Mouse (Mus musculus) heart, adult 2 months (tissue): ENCODE measurements around the gene Zcchc7. TPM values are rescaled to one million over a fixed set of nuclear protein-coding genes. Genes with fewer than 3 reads are reported as not detected.

ENCODE experiments used
- DNase-seq, 2 experiments: peaks; one replicate each; pipeline ENCODE4 v3.0.0; 2021
- H3K27ac ChIP-seq: fragments of 200-600 bp; 2 replicates; pipeline ENCODE4 v1.8.1; 2022
- H3K27me3 ChIP-seq: fragments of 200-500 bp; 2 replicates; pipeline ENCODE4 v1.6.1; 2012; ENCODE audit warnings: mild to moderate bottlenecking, low read length, inconsistent platforms, mixed read lengths; ENCODE audit not compliant: control insufficient read depth, insufficient read depth
- H3K36me3 ChIP-seq: fragments of 200-500 bp; 2 replicates; pipeline ENCODE4 v1.6.1; 2012; ENCODE audit warnings: low read length, inconsistent platforms; ENCODE audit not compliant: control insufficient read depth, insufficient read depth
- H3K4me1 ChIP-seq: fragments of 200-500 bp; 2 replicates; pipeline ENCODE4 v1.6.1; 2011; ENCODE audit warnings: low read length; ENCODE audit not compliant: control insufficient read depth, insufficient read depth
- H3K4me3 ChIP-seq: fragments of 200-600 bp; 2 replicates; pipeline ENCODE4 v1.8.1; 2022
- H3K79me2 ChIP-seq: fragments of 200-500 bp; replicated peaks from 2 replicates; pipeline ENCODE4 v1.6.1; 2012; ENCODE audit warnings: mild to moderate bottlenecking, inconsistent platforms, low read length, moderate library complexity, mixed read lengths; ENCODE audit not compliant: control insufficient read depth, insufficient read depth
- H3K9ac ChIP-seq: fragments of 200-500 bp; 2 replicates; pipeline ENCODE4 v1.6.1; 2012; ENCODE audit warnings: low read depth, mild to moderate bottlenecking, control low read depth, inconsistent platforms, low read length, mixed read lengths
- CTCF ChIP-seq: fragments of 200-600 bp; IDR thresholded peaks from 2 replicates; pipeline ENCODE4 v1.8.1; 2022; ENCODE audit warnings: antibody characterized with exemption, mild to moderate bottlenecking, moderate library complexity
- EP300 ChIP-seq: fragments of 200-500 bp; IDR thresholded peaks from 2 replicates; pipeline ENCODE4 v1.6.1; 2011; ENCODE audit warnings: low read depth, low read length, control low read depth; ENCODE audit not compliant: insufficient read depth
- POLR2A ChIP-seq: fragments of 200-500 bp; IDR thresholded peaks from 2 replicates; pipeline ENCODE4 v1.6.1; 2011; ENCODE audit warnings: mild to moderate bottlenecking, low read depth, low read length, control low read depth; ENCODE audit not compliant: insufficient read depth
- WGBS: fragments of 180-500 bp; shearing (Covaris S2); methylation state at CpG from one replicate; pipeline ENCODE4 v1.1.7; 2018; 5-methylcytosine and 5-hydroxymethylcytosine counted together
- intact Hi-C: fragments of 180-260 bp; cut with DNase I; formaldehyde crosslinking; loops from one replicate; pipeline ENCODE4 v1.15.1; 2025
- polyA plus RNA-seq: library from polyadenylated mRNA; depleted of rRNA; stranded (reverse); fragments of >200 nt; gene quantifications from 2 replicates; pipeline ENCODE4 v1.2.3, GENCODE M21; 2012
- total RNA-seq, 2 experiments: library from RNA; stranded (reverse); gene quantifications; 2 replicates each; pipeline ENCODE4 v1.2.3; 2021

Gene Zcchc7
- total and polyA plus RNA-seq, 3 experiments = 6.7 to 12.9 (median 12.4) TPM

DNA sequence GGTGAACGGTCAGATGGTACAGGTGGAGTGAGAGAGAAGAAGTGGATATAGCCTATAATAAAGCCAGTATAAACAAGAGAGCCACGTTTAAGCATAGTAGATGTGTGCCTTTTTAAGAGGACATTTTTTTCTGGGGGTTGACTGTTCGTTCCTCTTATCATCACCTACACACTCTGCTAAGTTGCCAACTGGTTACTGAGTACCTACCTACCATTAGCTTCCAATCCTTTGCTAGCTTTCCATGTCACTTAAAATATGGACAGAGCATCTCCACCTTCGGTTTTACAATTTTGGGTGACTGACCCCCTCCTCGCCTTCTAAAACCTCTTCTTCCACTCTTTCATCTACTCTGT is 167.4 kb downstream of the Zcchc7 start:
- H3K27me3 ChIP-seq = no peaks in the 10 kb centered on the region
- H3K79me2 ChIP-seq = no peaks in the 10 kb centered on the region
- H3K4me1 ChIP-seq = no peaks in the 10 kb centered on the region
- WGBS = 92% methylated on average over 5 of the region's 5 CpGs
- intact Hi-C loops = no loop called here
- H3K4me3 ChIP-seq = no peak overlapping the region
- H3K36me3 ChIP-seq = no peaks in the 10 kb centered on the region
- DNase-seq = no peak
- no peak overlapping the region for H3K9ac ChIP-seq
- H3K27ac ChIP-seq = no peak overlapping the region
- TF ChIP-seq POLR2A (no peak), CTCF (no peak), EP300 (no peak)

- Histone ChIP-seq H3K36me3 (no peaks in the 10 kb centered on the region), H3K79me2 (no peaks in the 10 kb centered on the region), H3K4me3 (no peak overlapping the region), H3K27ac (no peak overlapping the region), H3K27me3 (no peaks in the 10 kb centered on the region), H3K9ac (no peak overlapping the region), H3K4me1 (no peaks in the 10 kb centered on the region)
- DNase-seq = no peak
- intact Hi-C loops = no loop called here
- WGBS = 78% methylated on average over 2 of the region's 2 CpGs
- TF ChIP-seq EP300 = no peak
- no peak for TF ChIP-seq CTCF
- no peak for TF ChIP-seq POLR2A
Measured at GRCm38 (mm10) chr4:44927934-44928333, 172.3 kb downstream of the Zcchc7 start.

GRCm38 (mm10) chr4:44928790-44929189 is 173.1 kb downstream of the Zcchc7 start:
- intact Hi-C loops = no loop called here
- no peak for TF ChIP-seq POLR2A
- TF ChIP-seq CTCF = no peak
- TF ChIP-seq EP300 = no peak
- H3K79me2 ChIP-seq = no peaks in the 10 kb centered on the region
- H3K4me3 ChIP-seq = no peak overlapping the region
- 82% methylated on average over 3 of the region's 3 CpGs for WGBS
- DNase-seq = no peak
- H3K27ac ChIP-seq = no peak overlapping the region
- H3K36me3 ChIP-seq = no peaks in the 10 kb centered on the region
- no peaks in the 10 kb centered on the region for H3K4me1 ChIP-seq
- no peak overlapping the region for H3K9ac ChIP-seq
- no peaks in the 10 kb centered on the region for H3K27me3 ChIP-seq

DNA sequence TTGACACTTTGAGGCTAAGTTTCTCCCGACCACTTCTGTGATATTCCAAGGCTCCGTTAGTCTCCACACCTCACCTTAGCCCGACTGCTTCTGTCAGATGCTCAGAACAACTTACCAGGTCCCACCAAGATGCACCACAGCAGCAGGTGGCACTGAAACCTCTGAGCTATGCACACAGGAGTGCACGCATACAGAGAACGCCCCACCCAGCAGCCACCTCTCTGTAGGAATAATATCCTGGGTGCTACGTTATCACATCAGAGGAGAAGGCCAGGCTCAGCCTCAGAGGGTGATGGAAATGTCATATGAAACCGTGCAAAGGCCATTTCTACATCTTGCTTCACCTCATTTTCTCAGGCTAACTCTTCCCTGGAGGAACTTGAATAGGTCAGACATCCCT is 174.7 kb downstream of the Zcchc7 start:
- TF ChIP-seq EP300 (no peak), POLR2A (no peak), CTCF (no peak)
- WGBS = 91% methylated on average over 7 of the region's 7 CpGs
- no peak overlapping the region for H3K4me3 ChIP-seq
- no peaks in the 10 kb centered on the region for H3K79me2 ChIP-seq
- no peak overlapping the region for H3K27ac ChIP-seq
- no peak overlapping the region for H3K9ac ChIP-seq
- H3K27me3 ChIP-seq = no peaks in the 10 kb centered on the region
- no peaks in the 10 kb centered on the region for H3K4me1 ChIP-seq
- intact Hi-C loops = no loop called here
- H3K36me3 ChIP-seq = no peaks in the 10 kb centered on the region
- DNase-seq = no peak

- Histone ChIP-seq H3K36me3 (no peaks in the 10 kb centered on the region), H3K27ac (no peak overlapping the region), H3K9ac (no peak overlapping the region), H3K4me3 (no peak overlapping the region), H3K4me1 (no peaks in the 10 kb centered on the region), H3K79me2 (no peaks in the 10 kb centered on the region), H3K27me3 (no peaks in the 10 kb centered on the region)
- intact Hi-C loops = no loop called here
- no peak for TF ChIP-seq EP300
- TF ChIP-seq CTCF = no peak
- no peak for TF ChIP-seq POLR2A
- DNase-seq = no peak
- WGBS = 96% methylated on average over 6 of the region's 6 CpGs
Measured at GRCm38 (mm10) chr4:44931732-44932131, 176.1 kb downstream of the Zcchc7 start.

- Histone ChIP-seq H3K4me1 (no peaks in the 10 kb centered on the region), H3K27ac (no peak overlapping the region), H3K79me2 (no peaks in the 10 kb centered on the region), H3K36me3 (no peaks in the 10 kb centered on the region), H3K4me3 (no peak overlapping the region), H3K9ac (no peak overlapping the region), H3K27me3 (no peaks in the 10 kb centered on the region)
- DNase-seq = no peak
- no peak for TF ChIP-seq POLR2A
- intact Hi-C loops = no loop called here
- WGBS = 75% methylated on average over 8 of the region's 8 CpGs
Measured at GRCm38 (mm10) chr4:44938359-44939340, 183.0 kb downstream of the Zcchc7 start.
